Mouse (Mus musculus) olfactory bulb, adult 2 months (tissue): ENCODE measurements around the gene Wfdc16.

ENCODE experiments used
- CTCF ChIP-seq: fragments of 200-500 bp; IDR thresholded peaks from 2 replicates; pipeline ENCODE4 v1.5.1; 2012; ENCODE audit warnings: low read depth, mild to moderate bottlenecking, low read length, moderate library complexity; ENCODE audit not compliant: insufficient read depth
- POLR2A ChIP-seq: fragments of 200-500 bp; IDR thresholded peaks from 2 replicates; pipeline ENCODE4 v1.6.1; 2012; ENCODE audit warnings: mild to moderate bottlenecking, low read depth, low read length, moderate library complexity; ENCODE audit not compliant: insufficient read depth

- TF ChIP-seq CTCF (no peak), POLR2A (no peak)
Measured at GRCm38 (mm10) chr2:164641881-164642673, 3.5 kb upstream of the Wfdc16 start.
